Mouse (Mus musculus): ENCODE measurements at regions not wholly inside any gene's neighbourhood (a gene's known extent, or its start where the extent isn't known, plus 50 kb on each side); places are given as distances from the start of the nearest gene placed in this dataset.

- H3K9ac ChIP-seq (ENCODE audit: control insufficient read depth, low read depth, low read length, poor library complexity, severe bottlenecking) = no peak overlapping the region
- no peak overlapping the region for H3K27ac ChIP-seq (ENCODE audit: control insufficient read depth, low read depth, low read length)
- no peaks in the 10 kb centered on the region for H3K36me3 ChIP-seq (ENCODE audit: control insufficient read depth in 1 of 2, insufficient read depth in 2 of 2, low read length in 2 of 2)
- no peak for TF ChIP-seq ZNF384 (IDR thresholded peaks at IDR 0.05; ENCODE audit: low read depth, low read length)
- TF ChIP-seq JUND (IDR thresholded peaks at IDR 0.05; ENCODE audit: low read depth, low read length) = no peak
- no peak for TF ChIP-seq USF1 (IDR thresholded peaks at IDR 0.05; ENCODE audit: low read depth, low read length)
- TF ChIP-seq E2F4 (IDR thresholded peaks at IDR 0.05; ENCODE audit: borderline replicate concordance, low read depth, low read length) = no peak
- no peak for TF ChIP-seq MAX (IDR thresholded peaks at IDR 0.05; ENCODE audit: low read length)
- TF ChIP-seq ZMIZ1 (IDR thresholded peaks at IDR 0.05; ENCODE audit: low read depth, low read length) = no peak
- TF ChIP-seq GABPA (IDR thresholded peaks at IDR 0.05; ENCODE audit: low read depth, low read length) = no peak
- TF ChIP-seq MAFK (IDR thresholded peaks at IDR 0.05; ENCODE audit: borderline replicate concordance, low read depth, low read length) = no peak
- no peak for TF ChIP-seq NELFE (IDR thresholded peaks at IDR 0.05; ENCODE audit: low read depth, low read length)
- no peak for TF ChIP-seq MYB (IDR thresholded peaks at IDR 0.05; ENCODE audit: low read depth, low read length)
- TF ChIP-seq GATA1 (IDR thresholded peaks at IDR 0.05; ENCODE audit: low read depth, low read length) = no peak
- no peak for TF ChIP-seq EP300 (IDR thresholded peaks at IDR 0.05; ENCODE audit: low read depth in 1 of 2, low read length in 2 of 2)
- TF ChIP-seq CTCF (IDR thresholded peaks at IDR 0.05 in 2 of 3, conservative IDR thresholded peaks at IDR 0.05 in 1 of 3; ENCODE audit: control insufficient read depth in 1 of 3, insufficient read depth in 1 of 3, low read depth in 2 of 3, low read length in 3 of 3, poor library complexity in 1 of 3, severe bottlenecking in 1 of 3) = no peak
- TF ChIP-seq RCOR1 (IDR thresholded peaks at IDR 0.05; ENCODE audit: low read depth, low read length) = no peak
- TF ChIP-seq POLR2A (IDR thresholded peaks at IDR 0.05; ENCODE audit: control insufficient read depth in 1 of 2, insufficient read depth in 1 of 2, low read depth in 1 of 2, low read length in 2 of 2, poor library complexity in 1 of 2) = no peak
- no peak for TF ChIP-seq RAD21 (IDR thresholded peaks at IDR 0.05; ENCODE audit: low read depth, low read length)
- no peak for TF ChIP-seq SIN3A (IDR thresholded peaks at IDR 0.05; ENCODE audit: low read length)
- H3K4me1 ChIP-seq (ENCODE audit: control insufficient read depth in 1 of 2, insufficient read depth in 2 of 2, low read length in 2 of 2) = no peaks in the 10 kb centered on the region
- H3K79me2 ChIP-seq (ENCODE audit: control insufficient read depth, insufficient read depth, low read length, poor library complexity) = no peaks in the 10 kb centered on the region
- no peak for DNase-seq (ENCODE audit: low read depth, low spot score)
- H3K9me3 ChIP-seq (replicated peaks; ENCODE audit: insufficient read depth, low read length) = no peaks in the 10 kb centered on the region
- H3K27me3 ChIP-seq (ENCODE audit: control insufficient read depth in 1 of 2, insufficient read depth in 2 of 2, low read length in 2 of 2) = no peaks in the 10 kb centered on the region
- H3K4me3 ChIP-seq (ENCODE audit: control insufficient read depth in 1 of 2, insufficient read depth in 1 of 2, low read depth in 2 of 2, low read length in 2 of 2) = no peak overlapping the region
Measured at GRCm38 (mm10) chr13:111170269-111171165, 84.3 kb upstream of the Actbl2 start.

GRCm38 (mm10) chr13:111179186-111179585, 75.6 kb upstream of the Actbl2 start:
- no peak for TF ChIP-seq ETS1 (IDR thresholded peaks at IDR 0.05; ENCODE audit: low read depth, low read length)
- no peak for TF ChIP-seq HCFC1 (IDR thresholded peaks at IDR 0.05; ENCODE audit: low read depth, low read length)
- TF ChIP-seq ELF1 (IDR thresholded peaks at IDR 0.05; ENCODE audit: low read depth, low read length) = no peak
- no peak for TF ChIP-seq GATA1 (IDR thresholded peaks at IDR 0.05; ENCODE audit: low read depth, low read length)
- no peak for TF ChIP-seq E2F4 (IDR thresholded peaks at IDR 0.05; ENCODE audit: borderline replicate concordance, low read depth, low read length)
- no peak for TF ChIP-seq MAZ (IDR thresholded peaks at IDR 0.05; ENCODE audit: low read depth, low read length)
- no peak for TF ChIP-seq CHD1 (IDR thresholded peaks at IDR 0.05; ENCODE audit: low read depth, low read length)
- no peak for TF ChIP-seq POLR2AphosphoS2 (IDR thresholded peaks at IDR 0.05; ENCODE audit: low read length)
- TF ChIP-seq SMC3 (IDR thresholded peaks at IDR 0.05; ENCODE audit: low read depth, low read length) = no peak
- TF ChIP-seq KAT2A (conservative IDR thresholded peaks at IDR 0.05; ENCODE audit: low read depth, low read length) = no peak
- TF ChIP-seq TAL1 (IDR thresholded peaks at IDR 0.05; ENCODE audit: low read length) = no peak
- no peak for TF ChIP-seq MAX (IDR thresholded peaks at IDR 0.05; ENCODE audit: low read length)
- no peak for TF ChIP-seq USF2 (IDR thresholded peaks at IDR 0.05; ENCODE audit: borderline replicate concordance in 1 of 2, insufficient read depth in 1 of 2, low read depth in 1 of 2, low read length in 2 of 2)
- no peak for TF ChIP-seq USF1 (IDR thresholded peaks at IDR 0.05; ENCODE audit: low read depth, low read length)
- no peaks in the 10 kb centered on the region for H3K79me2 ChIP-seq (ENCODE audit: control insufficient read depth, insufficient read depth, low read length, poor library complexity)
- no peak for DNase-seq (ENCODE audit: low read depth, low spot score)
- no peaks in the 10 kb centered on the region for H3K4me1 ChIP-seq (ENCODE audit: control insufficient read depth in 1 of 2, insufficient read depth in 2 of 2, low read length in 2 of 2)
- no peak overlapping the region for H3K9ac ChIP-seq (ENCODE audit: control insufficient read depth, low read depth, low read length, poor library complexity, severe bottlenecking)
- no peaks in the 10 kb centered on the region for H3K9me3 ChIP-seq (replicated peaks; ENCODE audit: insufficient read depth, low read length)
- H3K4me3 ChIP-seq (ENCODE audit: control insufficient read depth in 1 of 2, insufficient read depth in 1 of 2, low read depth in 2 of 2, low read length in 2 of 2) = no peak overlapping the region
- H3K27me3 ChIP-seq (ENCODE audit: control insufficient read depth in 1 of 2, insufficient read depth in 2 of 2, low read length in 2 of 2) = no peaks in the 10 kb centered on the region
- H3K36me3 ChIP-seq (ENCODE audit: control insufficient read depth in 1 of 2, insufficient read depth in 2 of 2, low read length in 2 of 2) = no peaks in the 10 kb centered on the region
- no peak overlapping the region for H3K27ac ChIP-seq (ENCODE audit: control insufficient read depth, low read depth, low read length)
